Mouse (Mus musculus) urinary bladder, postnatal 36 days (tissue): ENCODE measurements around the gene Artn.
A peak's percentile ranks its signal among the peaks of the same experiment; 100 is the strongest.

Experiments
- DNase-seq, 2 experiments: peaks; one replicate each; pipeline ENCODE4 v3.0.0; 2022; ENCODE audit warnings: low spot score in 2 of 2, mixed read lengths in 1 of 2

Artn gene

GRCm38 (mm10) chr4:117918762-117919161, 10.8 kb downstream of the Artn start:
- no peak for DNase-seq

GRCm38 (mm10) chr4:117918261-117918660, 11.3 kb downstream of the Artn start:
- DNase-seq = no peak

- DNase-seq = no peak
These were observed 11.7 kb downstream of the Artn start for GRCm38 (mm10) chr4:117917847-117918246.

GRCm38 (mm10) chr4:117917402-117917801, 12.2 kb downstream of the Artn start:
- no peak for DNase-seq

- no peak for DNase-seq
These were observed 13.2 kb downstream of the Artn start for GRCm38 (mm10) chr4:117916386-117916785.

GRCm38 (mm10) chr4:117915489-117916105, 14.0 kb downstream of the Artn start:
- no peak for DNase-seq

- peak; percentile 90 to 95 for DNase-seq
These were observed 14.7 kb downstream of the Artn start, which contains the start of gene Ipo13 for GRCm38 (mm10) chr4:117914591-117915442. Gene Ipo13, minus strand, starts transcription at chr4:117914999.

DNA sequence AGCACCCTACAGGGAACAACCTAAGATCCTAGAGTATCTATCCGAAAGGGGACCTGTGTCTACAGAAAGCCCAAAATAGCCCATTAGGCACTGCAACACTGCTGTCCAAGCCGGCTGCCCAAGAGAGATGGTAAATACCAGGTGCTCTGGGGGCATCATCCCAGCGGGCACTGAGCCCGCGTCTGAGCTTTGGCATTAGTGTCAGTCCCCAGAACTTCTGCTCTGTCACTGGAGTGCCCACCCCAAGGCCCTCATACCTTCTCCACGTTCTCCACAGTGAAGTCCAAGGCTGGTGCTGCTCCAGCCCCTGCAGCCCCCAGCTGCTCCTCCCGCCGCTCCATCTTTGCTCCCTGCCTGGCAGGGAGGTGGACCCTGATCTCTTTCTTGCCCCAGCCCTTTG, 15.5 kb downstream of the Artn start:
- DNase-seq = no peak

DNA sequence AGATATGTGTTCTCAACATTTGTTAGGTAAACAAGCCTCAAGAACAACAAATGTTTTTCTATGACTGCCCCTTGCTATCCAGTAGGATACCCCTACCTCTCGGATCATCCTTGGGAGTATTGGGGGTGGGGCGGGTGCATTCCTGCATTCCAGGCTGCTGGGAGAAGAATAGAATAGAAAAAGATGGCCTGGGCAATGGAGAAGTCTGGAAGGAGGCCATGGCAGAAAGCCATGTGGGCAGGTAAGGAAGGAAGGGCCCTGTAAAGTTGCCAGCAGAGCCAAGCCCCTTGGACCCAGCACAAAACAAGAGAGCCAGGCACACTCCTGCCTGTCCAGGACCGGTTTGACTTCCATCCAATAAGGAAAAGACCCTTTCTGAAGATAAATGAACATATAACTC, 16.1 kb downstream of the Artn start:
- DNase-seq = no peak

DNA sequence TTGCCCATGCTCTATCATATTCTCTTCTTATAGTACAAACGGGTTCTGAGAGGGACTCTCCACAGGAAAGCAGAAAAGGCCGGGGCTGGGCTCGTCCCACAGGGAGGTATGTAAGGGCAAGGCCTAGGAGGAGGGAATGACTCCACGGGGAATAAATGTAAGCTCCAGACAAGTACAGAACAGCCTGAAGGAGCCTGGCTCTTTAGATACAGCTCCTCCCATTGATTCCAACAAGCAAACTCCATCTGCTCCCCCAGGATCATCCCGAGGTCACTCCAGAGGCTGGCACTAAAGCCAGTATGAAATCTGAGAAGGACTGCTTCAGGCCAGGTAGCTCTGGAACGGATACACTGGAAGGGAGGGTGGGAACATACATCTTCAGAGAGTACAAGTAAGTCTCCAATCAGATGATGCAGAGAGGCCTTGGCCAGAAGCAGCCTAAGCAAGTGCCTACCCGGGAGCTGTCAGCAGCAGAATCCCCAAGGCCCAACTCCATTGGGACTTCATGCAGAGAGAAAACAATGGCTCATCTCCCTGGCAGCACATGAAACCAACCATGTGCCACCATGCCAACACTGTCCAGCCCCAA, 16.8 kb downstream of the Artn start:
- DNase-seq = no peak

DNA sequence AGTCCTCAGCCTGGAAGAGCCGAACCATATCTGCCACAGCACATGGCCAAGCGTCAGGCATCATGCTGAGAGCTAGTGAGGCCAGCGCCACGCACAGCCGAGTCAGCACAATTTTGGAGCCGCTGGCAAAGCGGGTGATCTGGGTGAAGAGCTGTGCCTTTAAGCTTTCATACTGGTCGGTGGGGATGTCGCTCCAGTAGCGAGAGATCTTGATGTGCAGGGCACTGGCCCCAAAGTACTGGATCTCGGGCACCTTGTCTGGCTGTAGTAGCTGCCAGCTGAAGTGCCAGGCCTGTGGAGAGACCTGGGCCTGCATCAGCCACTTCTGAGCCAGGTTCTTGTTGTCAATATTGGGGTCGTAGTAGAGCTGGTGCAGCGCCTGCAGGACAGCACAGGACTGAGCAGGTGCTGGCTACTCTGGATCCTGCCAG, 17.4 kb downstream of the Artn start:
- no peak for DNase-seq

- DNase-seq = no peak
These were observed 20.6 kb downstream of the Artn start for GRCm38 (mm10) chr4:117908834-117909453.

DNA sequence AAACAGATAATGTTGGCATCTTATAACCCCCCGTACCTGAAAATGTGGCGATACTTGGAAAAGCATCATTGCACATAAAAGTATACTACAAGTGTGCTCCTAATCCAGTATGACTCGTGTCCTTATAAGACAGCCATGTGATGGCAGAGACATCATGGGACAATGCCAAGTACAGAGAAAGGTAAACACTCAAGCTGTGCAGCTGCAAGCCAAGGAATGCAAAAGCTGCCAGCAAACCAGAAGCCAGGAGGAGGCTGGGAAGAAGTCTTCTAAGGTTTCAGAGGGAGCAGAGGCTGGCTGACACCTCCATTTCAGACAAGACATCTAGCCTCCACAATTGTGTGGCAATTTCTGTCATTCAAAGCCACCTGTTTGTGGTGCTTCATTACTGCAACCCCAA, 23.4 kb downstream of the Artn start:
- no peak for DNase-seq

GRCm38 (mm10) chr4:117904761-117905160, 24.8 kb downstream of the Artn start:
- DNase-seq = no peak

GRCm38 (mm10) chr4:117904094-117904493, 25.5 kb downstream of the Artn start:
- no peak for DNase-seq

DNA sequence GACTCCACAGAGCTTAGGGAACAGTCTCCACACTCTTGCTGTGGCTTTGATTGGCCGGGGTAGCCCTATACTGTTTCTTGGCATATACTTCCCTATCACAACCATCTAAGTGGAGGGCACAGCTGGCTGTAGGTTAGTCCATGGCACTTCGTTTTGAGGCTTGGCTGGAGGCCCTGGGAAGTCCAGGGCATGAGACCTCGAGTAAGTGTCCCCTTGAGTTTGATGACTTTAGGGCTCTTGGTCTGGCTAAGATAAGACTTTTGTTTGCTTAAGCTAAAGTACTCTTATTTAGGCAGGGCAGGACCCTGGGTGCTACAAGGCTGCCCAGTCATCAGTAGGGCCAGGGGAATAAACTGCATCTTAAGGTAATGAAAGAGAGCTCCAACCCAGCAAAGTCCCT, 31.5 kb downstream of the Artn start:
- no peak for DNase-seq

GRCm38 (mm10) chr4:117896031-117896430, 33.5 kb downstream of the Artn start:
- DNase-seq = no peak

GRCm38 (mm10) chr4:117895339-117895738, 34.2 kb downstream of the Artn start:
- no peak for DNase-seq

GRCm38 (mm10) chr4:117894601-117895000, 35.0 kb downstream of the Artn start:
- DNase-seq = no peak

GRCm38 (mm10) chr4:117893376-117893775, 36.2 kb downstream of the Artn start:
- peak in 1 of 2 experiments; percentile 49 for DNase-seq

- peak; percentile 59 to 78 for DNase-seq
These were observed 37.8 kb downstream of the Artn start, which contains the start of gene Dph2 for GRCm38 (mm10) chr4:117891738-117892161. Gene Dph2, minus strand, starts transcription at chr4:117892032.

DNA sequence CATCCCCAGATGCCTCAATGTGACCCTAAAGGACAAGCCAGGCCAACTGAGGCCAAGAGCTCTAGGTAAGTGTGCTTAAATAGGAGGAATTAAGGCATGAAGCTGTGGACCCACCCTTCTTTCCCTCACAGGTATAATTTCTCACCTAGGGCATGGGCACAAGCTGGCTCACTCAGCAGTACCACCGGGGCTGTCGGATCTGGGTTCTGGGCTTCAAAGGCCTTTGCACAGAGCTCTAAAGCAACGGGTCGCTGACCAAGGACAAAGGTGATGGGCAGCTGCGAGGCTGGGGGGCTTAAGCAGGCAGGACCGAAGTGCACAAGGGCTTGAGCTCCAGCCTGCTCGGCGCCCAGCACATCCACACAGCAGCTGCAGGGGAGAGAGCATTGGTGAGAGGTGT, 38.8 kb downstream of the Artn start:
- DNase-seq = no peak
